Mouse (Mus musculus): ENCODE measurements around the gene Tead1.

The Tead1 gene

DNA sequence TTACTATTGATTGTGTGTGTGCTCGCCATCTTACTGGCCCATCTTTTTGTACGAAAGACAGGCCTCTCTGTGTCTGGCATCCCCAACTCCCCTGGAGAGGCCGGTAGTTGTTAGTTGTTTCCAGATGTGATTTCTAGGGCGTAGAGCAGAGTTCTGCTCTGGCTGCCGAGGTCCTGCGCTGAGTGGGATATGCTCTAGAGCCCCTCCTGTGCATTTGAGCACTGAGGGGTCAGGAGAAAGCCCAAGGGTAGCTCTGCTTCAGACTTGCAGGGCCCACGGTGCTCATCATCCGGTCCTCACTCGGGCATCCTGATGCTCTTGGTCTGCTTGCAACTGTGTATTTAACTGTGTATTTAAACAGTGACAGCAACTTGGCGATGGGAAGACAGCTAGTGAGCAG is 7.5 kb downstream of the Tead1 start:
- DNase-seq (ENCODE audit: low spot score in 2 of 2), result no peak

DNA sequence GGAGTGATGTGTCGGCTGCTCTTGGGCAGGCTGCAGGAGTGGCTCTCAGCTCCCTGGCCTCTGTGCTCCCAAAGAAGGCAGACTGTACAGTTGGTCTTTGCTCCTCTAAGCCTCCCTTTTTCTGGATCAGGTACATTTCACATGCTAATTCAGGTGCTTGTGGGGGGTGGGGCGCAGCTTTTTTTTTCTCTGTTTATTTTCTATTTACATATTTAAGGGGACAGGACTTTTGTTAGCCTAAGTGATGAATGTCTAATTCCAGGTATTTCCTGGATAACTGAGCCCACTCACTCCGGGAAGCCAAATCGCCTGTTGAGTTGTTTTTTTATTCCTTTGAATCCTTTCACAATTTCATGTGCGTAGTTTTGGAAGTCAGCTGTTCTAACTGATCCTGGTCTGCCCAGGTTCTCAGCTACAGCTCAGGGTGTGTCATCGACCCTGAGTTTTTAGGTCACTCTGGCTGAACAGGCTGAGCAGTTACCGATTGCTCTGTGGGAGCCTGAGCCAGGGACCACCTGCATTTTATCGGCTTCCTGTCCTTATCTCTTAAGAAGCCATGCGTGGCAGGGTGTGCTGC is 9.4 kb downstream of the Tead1 start:
- DNase-seq (ENCODE audit: low spot score in 2 of 2), result no peak

DNA sequence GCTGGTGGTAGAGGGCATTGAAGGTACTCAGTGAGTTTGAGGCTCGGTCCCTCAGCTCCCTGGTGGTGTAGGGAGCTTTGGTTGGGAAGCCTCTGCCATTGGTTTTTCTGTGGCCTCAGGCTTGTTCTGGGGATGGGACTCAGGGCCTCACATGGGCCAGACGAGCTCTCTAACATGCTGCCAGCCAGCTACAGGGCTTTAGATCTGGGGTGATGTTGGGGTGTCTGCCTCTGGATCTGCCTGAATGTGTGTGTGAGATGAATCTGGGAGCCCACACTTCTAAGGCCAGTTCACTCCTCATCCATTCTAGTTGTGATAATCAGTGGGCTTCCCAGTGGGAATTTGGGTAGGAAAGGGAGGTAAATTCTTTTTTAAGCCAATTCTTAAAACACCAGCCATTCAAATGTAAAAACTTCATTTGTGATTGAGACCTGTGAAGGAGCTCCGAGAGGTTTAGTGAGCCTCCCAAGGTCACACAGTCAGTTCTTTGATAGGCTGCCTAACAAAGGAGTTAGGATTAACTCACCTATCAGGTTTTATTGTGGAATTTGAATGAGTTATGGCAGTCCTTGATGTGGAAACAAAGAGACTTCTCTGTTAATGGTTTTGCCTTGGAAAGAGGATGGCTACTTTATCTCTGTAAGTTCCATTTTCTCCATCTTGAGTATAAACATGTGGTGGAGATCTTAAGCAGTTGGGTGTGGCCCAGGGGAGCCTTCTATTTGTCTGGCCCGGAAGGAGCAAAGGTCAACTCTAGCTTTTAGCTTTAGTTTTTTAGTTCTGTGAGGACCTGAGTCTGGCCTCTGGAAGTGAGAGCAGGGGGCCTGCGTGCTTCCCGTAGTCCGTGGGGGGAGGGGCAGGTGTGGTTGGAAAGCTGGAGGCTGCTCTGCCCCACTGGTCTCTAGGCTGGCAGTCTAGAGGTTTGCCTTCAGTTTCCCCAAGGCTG is 12.0 kb downstream of the Tead1 start:
- DNase-seq (ENCODE audit: low spot score in 2 of 2), result no peak

DNA sequence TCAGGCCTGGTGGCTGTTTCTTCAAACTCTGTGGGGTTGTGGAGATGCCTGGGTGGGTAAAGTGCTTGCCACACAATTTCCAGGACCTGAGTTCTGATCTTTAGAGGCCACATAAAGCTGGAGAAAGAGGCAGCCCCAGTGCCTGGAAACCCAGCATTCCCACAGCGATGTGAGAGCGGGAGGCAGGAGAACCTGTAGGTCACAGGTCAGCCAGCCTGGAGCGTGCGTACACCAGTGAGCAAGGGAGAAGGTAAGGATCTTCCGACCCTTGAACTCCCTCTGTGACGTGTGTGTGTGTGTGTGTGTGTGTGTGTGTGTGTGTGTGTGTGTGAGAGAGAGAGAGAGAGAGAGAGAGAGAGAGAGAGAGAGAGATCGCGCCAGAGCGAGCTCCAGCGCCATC is 14.4 kb downstream of the Tead1 start:
- no peak for DNase-seq (ENCODE audit: low spot score in 2 of 2)

DNA sequence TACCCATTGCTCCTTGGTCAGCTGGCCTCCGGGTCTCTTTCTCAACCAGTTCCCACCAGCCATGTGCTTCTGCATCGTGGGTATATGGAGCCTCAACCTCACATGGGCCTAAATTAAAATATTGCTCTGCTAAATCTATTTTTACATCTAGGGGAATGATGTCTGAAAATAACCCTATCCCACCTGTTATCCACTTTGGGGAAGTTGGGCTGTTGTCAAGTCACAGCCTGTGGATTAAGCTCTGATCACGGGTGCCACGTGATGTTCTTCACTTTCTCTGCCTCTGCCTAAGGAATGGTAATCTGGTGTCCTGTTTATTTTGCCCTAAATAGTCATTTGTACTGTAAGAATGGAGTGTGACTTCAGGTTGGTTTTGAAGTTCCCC is 17.7 kb downstream of the Tead1 start:
- DNase-seq (ENCODE audit: low spot score in 2 of 2), result no peak

DNA sequence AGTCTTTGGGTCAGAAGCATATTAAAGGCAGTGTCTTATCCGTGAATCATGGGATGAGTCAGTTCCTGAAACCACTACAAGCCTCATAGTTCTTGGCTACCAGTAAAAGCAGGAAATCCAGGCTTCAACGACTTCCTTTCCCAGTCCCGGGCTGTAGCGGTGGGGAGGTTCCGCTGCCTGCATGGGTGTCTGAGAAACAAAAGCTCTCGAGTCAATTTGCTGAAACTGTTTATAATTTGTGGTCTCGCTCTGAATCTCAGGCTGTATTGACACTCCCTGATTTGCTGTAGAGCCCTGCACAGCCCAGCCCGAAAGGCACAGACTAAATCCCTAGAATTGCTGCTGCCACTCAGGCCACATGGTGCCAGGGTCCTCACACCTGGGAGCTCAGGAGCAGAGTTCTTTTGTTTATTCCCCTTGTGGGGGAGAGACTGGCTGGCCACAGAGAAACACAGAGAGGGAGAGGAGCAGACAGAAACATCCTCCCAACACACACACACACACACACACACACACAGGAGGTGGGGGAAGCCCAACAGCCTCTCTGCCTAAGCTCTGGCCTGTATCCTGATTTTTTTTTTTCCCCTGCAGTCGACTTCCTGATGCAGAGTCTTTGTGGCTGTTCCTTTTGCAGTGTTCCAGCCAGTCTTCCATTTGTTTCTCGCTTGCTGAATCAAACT is 18.2 kb downstream of the Tead1 start:
- no peak for DNase-seq (ENCODE audit: low spot score in 2 of 2)

DNA sequence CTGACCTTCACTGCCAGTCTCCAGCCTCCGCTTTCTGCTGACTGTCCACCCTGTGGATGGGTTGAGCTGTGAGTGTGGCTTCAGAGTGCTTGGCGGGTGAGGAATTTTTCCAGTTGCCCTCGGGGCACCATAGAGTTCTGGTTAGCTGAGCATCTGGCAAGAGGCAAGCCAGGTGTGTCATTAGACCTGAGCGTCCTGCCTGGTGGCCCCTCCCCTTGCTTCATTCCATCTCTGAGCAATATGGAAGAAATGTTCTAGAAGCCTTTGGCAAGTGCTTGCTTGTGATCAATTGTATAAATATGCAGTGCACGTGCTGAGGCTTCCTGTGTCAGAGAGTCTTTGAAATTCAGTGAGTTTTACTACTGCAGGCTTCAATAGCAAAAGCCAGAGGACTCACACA is 21.0 kb downstream of the Tead1 start:
- DNase-seq (ENCODE audit: low spot score in 2 of 2), result no peak

DNA sequence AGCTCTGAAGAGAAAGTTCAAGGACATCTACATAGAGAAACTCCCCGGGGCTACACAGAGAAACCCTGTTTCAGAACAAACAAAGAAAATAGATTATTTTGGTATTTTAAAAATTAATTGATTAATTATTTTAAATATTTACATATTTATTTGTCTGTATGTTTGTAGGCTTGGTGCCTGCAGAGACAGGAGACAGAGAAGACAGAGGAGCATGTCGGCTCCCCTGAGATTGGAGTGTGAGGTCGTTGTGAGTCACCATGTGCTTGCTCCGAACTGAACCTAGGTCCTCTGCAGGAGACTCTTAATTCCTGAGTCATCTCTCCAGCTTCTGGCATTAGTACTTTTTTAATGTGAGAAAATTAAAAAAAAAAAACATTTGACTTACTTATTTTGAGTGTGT is 24.2 kb downstream of the Tead1 start:
- no peak for DNase-seq (ENCODE audit: low spot score in 2 of 2)

DNA sequence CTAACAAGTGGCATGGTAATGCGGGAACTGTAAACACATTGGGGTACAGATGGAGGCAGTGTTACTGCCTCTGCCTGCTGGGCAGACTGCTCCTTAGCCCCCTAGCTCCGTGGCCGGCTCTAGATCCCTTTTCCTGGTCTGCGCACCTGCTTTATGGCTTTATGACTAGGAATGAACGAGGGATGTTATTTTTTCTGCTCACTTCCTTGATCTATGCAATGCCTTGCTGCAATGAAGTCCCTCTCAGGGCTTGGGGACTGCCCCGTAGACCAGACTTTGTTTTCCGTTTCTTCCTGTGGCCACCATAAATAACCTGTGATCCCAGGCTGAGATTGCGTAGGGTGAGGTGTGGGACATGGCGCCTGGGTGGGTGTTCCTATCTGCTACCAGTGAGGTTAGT is 26.8 kb downstream of the Tead1 start:
- no peak for DNase-seq (ENCODE audit: low spot score in 2 of 2)

DNA sequence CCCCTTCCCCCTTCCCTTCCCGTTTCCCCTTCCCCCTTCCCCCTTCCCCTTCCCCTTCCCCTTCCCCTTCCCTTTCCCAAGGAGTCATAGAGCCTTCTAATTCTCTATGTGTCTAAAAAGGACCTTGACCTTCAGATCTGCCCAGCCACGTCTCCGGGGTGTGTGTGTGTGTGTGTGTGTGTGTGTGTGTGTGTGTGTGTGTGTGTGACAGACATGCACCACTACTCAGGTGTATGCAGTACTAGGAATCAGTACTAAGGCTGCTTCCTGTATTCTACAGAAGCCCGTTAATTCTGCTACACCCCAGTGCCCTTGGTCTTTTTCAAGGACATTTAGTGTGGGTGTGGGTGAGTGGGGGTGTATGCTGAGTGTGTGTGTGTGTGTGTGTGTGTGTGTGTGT is 27.6 kb downstream of the Tead1 start:
- DNase-seq (ENCODE audit: low spot score in 2 of 2), result no peak

DNA sequence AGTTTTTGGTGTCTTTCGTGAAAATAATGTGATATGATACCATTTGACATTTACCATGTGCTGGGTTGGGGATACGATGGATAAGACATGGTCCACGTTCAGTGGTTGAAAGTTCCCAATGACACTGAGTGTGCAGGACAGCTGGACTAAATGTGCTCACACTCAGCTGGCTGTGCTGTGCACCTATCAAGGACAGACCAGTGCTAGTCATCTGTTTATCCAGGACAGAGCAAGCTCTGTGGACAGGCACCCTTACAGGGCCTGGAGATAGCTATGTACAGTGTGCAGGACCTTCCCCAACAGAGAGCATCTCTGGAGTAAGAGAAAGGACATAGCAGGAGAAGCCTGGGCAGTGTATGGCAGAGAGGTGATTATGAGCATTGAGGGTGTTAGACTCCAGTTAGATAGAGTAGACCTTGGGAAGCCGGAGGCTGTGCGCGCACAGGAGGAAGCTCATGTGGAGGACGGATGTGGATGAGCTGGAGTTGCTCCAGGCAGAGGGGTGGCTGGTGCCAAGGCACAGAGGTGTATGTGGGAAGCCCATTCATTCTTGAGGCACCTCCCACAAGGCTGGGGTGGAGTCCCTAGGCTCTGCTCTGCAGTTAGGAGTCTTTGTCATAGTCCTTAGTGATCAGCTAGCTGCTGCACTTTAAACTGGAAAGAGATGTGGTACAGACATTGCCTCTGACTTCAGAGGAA is 31.4 kb downstream of the Tead1 start:
- no peak for DNase-seq (ENCODE audit: low spot score in 2 of 2)

DNA sequence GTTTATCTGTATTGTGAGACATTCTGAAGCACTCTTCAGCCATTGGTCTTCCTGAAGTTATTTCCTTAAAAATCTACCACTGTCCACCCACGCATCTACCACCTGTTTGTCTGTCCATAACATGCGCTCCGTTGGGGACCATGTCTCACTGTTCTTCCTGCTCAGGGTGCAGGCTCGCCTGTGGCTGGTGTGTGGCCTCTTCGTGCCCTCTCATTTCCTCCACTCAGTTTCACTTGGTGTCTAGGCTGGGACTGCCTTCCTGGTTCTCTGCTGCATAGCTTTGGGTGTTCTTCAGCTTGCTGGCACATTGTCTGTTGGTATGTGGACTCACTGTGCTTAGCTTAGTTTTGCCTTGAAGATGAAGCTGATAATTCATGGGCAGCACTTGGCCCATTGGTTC is 32.9 kb downstream of the Tead1 start:
- DNase-seq (ENCODE audit: low spot score in 2 of 2), result no peak

DNA sequence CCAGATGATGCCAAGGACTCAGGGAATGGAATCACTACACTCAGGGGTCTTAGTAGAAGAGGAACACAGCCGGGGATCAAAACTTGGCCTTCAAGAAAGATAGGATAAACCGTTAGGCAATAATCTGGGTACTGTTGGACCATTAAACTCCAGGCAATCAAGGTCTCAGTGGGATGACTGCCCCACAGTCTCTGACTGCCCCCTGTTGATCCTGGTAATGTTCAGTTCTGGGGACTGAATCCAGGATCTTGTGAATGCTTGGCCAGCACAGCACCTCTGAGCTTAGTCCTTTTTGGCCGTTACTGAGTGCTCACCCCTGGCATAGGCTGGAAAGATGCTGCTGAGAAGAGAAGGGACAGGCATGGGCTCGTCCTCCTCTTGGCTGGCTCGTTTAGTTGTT is 34.4 kb downstream of the Tead1 start:
- no peak for DNase-seq (ENCODE audit: low spot score in 2 of 2)

DNA sequence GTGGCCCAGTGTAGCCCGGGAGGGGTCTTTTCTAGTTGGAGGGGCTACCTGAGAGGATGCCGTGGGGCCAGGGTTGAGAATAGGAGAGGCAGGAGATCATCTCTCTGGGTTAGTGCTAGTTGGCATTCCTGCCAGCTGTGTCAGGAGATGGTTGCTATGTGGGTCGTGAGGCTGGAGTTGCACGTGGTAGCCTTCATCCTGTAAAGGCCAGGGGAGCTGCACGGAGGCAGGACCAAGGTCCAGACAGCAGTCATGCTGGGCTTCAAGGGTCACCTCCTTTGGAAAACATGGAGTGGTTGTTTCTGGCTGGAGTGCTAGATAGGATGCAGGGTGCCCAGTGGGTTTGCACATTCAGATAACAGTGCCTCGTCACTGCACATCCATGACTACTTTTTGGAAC is 35.7 kb downstream of the Tead1 start:
- no peak for DNase-seq (ENCODE audit: low spot score in 2 of 2)

DNA sequence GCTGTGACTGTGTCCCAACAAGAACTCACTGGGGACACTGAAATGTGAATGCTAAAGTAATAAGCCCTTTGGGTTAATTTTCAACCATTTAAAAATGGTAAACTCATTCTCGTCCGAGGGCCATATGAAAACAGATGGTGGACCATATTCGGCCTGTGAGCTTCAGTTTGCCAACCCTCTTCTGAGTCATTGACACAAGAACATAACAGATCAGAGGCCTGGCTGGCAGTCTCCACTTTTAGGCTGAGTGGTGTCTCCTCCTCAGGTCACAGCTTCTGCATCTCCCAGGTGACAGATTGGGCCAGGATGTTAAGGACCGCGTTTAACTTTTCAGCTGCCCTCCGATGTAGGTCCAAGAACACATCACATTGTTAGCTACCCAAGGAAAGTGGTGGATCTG is 37.6 kb downstream of the Tead1 start:
- DNase-seq (ENCODE audit: low spot score in 2 of 2), result no peak

DNA sequence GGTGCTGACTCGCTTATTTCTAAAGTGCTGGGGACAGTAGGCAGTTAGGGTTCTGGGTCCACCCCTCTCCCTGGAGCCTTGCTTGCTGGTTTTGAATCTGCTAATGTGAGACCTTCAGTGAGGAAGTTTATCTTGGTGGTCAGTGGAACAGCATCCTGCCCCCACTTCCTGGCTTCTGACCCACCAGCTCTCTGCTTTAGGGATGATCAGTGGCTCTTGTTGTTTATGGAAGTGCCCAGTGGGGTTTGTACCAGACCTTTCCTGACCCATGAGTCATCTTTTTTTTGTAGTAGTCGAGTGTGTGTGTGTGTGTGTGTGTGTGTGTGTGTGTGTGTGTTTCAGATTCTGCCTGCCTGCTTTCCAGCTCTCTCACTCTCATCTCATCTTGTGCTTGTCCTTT is 38.6 kb downstream of the Tead1 start:
- no peak for DNase-seq (ENCODE audit: low spot score in 2 of 2)

DNA sequence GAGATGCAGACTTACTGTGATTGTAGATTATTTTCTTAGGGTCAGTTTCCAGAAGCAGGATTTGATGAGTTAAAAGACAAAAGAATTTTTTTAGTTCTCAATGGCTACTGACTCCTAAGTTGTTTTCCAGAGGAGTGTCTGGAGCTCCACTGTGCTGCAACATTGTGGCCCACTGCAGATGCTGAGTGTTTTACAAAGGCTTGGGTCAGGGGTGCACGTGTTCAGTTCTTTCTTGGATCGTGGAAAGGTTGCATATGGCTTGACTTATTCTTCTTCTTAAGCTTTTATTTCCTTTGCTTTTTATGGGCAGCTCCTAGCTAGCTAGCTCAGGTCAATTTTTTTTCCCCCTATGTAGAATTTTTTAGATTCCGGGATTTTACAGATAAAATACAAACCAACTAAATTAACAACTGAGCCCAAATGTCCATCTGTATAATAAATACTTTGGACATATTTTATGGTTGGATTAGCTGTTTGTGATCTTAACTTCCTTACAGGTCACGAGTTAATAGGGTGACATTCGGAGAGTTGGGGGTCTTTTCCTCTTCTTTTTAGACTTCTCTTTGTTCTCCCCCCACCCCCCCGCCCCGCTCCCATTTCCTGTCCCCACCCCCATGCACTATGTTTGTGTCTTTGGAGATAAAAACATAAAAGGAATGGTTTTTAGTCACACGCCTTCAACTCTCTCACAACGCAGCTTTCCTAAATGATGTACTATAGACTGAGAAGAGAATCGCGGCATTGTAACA is 40.5 kb downstream of the Tead1 start:
- DNase-seq (ENCODE audit: low spot score in 2 of 2), result no peak

DNA sequence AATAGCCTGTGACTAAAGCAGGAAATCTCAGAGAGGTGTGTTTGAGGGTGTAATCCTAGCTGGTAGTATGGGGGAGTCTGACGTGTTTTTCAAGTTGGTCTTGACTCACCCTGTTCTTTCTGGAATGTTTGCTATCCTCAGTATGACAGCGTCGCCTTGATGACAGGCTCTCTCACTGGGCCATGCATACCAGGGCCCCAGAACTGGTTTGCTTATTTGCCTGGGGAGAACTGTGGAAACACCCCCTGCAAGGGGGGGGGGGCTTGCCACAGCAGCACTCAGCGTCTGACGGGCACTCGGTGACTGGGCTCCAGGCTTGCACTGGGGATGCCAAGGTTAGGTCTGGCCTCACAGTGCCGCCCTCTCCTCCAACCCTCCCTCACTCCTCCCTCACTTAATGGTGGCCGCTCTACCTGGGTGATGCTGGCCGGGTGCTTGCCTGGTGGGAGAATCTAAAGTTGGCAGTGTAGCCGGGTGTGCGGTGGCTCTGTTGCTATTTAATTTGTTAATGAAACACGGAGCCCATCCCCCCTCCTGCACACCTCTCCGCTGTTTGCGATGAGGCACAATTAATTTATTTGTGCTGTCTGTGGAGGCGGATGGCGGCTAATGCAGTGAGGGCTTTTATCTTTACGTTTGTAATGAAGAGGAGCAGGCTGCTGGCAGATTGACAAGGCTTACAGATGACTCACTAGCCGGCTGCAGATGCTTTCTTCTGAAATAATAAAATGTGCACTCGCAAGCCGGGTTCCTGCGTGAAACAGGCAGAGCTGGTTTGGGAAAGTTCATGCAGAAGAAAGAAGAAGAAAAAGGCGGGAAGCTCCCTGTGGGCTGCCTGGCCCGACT is 41.2 kb downstream of the Tead1 start:
- DNase-seq (ENCODE audit: low spot score in 2 of 2), result no peak

DNA sequence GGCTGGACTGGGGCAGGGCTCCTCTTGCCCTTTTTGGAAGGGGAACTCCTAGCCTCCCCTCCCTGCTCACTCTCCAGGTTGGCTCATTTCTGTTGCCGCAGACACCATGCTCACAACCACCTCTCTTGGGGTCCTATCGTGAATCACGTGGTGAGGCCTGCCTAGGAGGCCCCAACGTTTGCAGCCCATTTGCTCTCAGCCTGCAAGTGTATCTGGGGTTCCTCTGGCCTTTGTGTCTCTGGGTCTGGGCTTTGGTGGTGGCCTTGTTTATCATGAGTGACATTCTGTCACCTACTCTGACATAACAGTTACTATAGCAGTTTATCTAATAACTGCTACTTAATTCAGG is 41.8 kb downstream of the Tead1 start:
- DNase-seq (ENCODE audit: low spot score in 2 of 2), result no peak

DNA sequence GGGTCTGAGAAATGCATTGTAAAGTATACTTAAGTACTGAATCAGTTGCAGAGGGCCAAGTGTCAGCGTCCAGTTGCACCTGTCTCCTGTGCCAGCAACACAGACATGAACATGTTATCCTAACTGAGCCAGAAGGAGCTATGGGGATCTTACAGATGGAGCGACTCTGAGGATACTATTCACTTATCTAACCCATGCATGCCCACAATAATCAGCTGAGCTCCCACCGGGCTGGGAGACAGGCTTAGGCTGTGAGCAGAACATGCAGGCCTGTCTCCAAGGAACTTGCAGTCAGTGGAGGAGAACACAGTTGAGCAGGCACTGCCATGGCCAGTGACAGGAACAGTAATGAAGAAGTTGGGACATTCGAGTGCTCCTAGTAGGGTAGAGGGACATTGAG is 42.7 kb downstream of the Tead1 start:
- DNase-seq (ENCODE audit: low spot score in 2 of 2), result no peak

DNA sequence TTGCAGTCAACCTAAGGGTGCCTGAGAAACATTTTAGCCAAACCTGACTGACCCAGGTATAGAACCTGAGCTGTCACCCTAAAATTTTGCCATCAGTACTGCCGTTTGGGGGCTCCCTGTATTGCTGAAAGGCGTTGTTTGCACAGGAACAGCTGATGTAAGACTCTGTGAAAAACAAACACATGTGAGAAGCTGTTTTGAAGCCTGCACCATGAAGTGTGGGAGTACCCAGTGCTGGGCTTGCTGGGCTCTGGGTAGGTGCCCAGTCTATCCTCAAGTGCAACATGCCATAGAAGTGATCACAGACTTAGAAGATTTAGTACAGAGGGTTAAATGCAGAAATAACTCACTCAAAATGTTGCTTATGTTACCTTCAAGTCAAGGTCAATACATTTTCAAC is 49.3 kb downstream of the Tead1 start:
- DNase-seq (ENCODE audit: low spot score in 2 of 2), result no peak

All from thymus, postnatal 10 days (tissue).